Mouse (Mus musculus): ENCODE results near the gene Rad23a. TPM values are rescaled to one million over a fixed set of nuclear protein-coding genes. Genes with fewer than 3 reads are reported as not detected.

Rad23a gene
- polyA plus RNA-seq, 1 experiment from 2014 or later, result 77.9 TPM

GRCm38 (mm10) chr8:84816117-84816516 lies 24.3 kb downstream of the Rad23a start:
- DNase-seq (ENCODE audit: low spot score), result no peak
- ATAC-seq, result no peak
- Histone ChIP-seq H3K4me1 (ENCODE audit: insufficient read depth, low read depth, low read length) (peaks cover 3% of the 10 kb centered on the region; the same call in 1 of the 2 replicates), H3K4me2 (replicated peaks; ENCODE audit: low read depth, low read length) (no peak overlapping the region), H3K27me3 (replicated peaks; ENCODE audit: insufficient read depth, low read length) (no peaks in the 10 kb centered on the region), H3K9ac (replicated peaks; ENCODE audit: low read depth) (no peak overlapping the region), H3K27ac (ENCODE audit: low read length) (no peak overlapping the region), H3K36me3 (ENCODE audit: insufficient read depth, low read length) (no peaks in the 10 kb centered on the region), H3K4me3 (ENCODE audit: low read depth, low read length) (no peak overlapping the region), H3K9me3 (ENCODE audit: low read length) (no peaks in the 10 kb centered on the region)
- no peak for TF ChIP-seq CTCF (IDR thresholded peaks at IDR 0.05)
- no peak for TF ChIP-seq EP300 (IDR thresholded peaks at IDR 0.05)
- WGBS, result 71% methylated on average over 17 of the region's 17 CpGs

DNA sequence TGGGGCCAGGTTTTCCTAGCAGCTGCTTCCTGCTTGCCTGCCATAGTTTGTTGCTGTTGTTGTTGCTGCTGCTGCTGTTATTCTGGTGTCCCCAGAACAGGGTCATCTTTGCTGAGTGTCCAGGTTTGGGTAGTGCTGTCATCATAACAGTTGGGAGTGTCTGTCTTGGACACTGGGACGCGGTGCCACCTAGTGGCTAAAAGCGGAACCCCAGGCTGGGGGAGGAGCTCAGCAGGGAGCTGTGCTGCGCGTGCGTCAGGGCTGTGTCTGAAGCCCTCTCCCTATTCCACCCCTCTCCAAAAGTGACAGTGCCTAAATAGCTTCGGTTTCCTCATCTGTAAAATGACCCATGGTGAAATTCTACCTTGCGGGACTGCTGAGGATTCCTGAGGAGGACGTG lies 24.9 kb downstream of the Rad23a start:
- Histone ChIP-seq H3K27me3 (replicated peaks; ENCODE audit: insufficient read depth, low read length) (no peaks in the 10 kb centered on the region), H3K27ac (ENCODE audit: low read length) (no peak overlapping the region), H3K4me2 (replicated peaks; ENCODE audit: low read depth, low read length) (no peak overlapping the region), H3K9me3 (ENCODE audit: low read length) (no peaks in the 10 kb centered on the region), H3K9ac (replicated peaks; ENCODE audit: low read depth) (no peak overlapping the region), H3K4me1 (ENCODE audit: insufficient read depth, low read depth, low read length) (peaks cover 3% of the 10 kb centered on the region; the same call in 1 of the 2 replicates), H3K36me3 (ENCODE audit: insufficient read depth, low read length) (no peaks in the 10 kb centered on the region), H3K4me3 (ENCODE audit: low read depth, low read length) (no peak overlapping the region)
- DNase-seq (ENCODE audit: low spot score) (peak; percentile 94), ATAC-seq (peak; percentile 79)
- TF ChIP-seq CTCF (IDR thresholded peaks at IDR 0.05), result peak; percentile 99
- no peak for TF ChIP-seq EP300 (IDR thresholded peaks at IDR 0.05)
- whole genome bisulfite sequencing, result 7% methylated on average over 9 of the region's 9 CpGs

DNA sequence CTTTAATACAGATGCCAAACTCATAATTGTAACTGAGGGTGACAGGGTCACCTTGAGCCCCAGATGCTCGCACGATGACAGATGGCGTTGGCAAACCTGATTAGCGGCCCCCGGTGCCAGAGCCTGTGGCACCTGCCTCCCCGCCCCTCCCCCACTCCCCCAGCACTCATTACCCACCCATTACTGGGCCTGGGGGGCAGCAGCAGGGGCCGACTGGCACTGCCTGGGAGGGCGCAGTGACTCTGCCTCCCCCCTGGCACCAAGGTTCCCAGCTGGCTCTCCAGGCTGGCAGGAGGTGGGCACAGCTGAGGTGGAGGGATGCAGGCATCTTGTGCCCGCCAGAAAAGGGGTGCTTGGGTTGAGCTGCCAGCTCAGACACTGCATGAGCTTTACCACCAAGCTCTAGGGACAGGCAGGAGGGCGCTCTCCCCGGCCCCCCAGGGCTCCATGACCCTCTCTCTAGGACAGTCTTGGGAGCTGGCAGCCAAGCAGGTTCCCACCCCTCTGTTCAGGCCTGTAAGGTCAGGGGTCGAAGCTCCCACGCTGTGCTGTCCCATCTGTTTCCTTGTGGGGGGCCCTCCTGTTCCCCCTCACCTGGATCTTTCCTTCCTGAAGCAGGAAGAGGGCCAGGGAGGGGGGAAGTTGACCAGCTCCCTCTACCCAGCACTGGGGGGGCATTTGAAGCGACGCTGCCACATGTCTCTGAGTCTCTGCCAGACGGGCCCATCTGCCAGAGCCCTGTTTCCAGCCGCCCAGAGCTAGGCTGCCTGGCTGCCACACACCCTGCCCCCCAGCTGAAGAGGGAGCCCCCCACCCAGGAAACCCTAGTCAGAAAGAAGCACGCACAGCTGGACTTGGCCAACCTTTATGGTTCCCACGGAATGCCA lies 25.7 kb downstream of the Rad23a start:
- H3K9ac ChIP-seq (replicated peaks; ENCODE audit: low read depth), result no peak overlapping the region
- TF ChIP-seq EP300 (IDR thresholded peaks at IDR 0.05) (no peak), CTCF (IDR thresholded peaks at IDR 0.05) (no peak)
- H3K27me3 ChIP-seq (replicated peaks; ENCODE audit: insufficient read depth, low read length), result no peaks in the 10 kb centered on the region
- H3K9me3 ChIP-seq (ENCODE audit: low read length), result no peaks in the 10 kb centered on the region
- no peak overlapping the region for H3K27ac ChIP-seq (ENCODE audit: low read length)
- 37% methylated on average over 19 of the region's 19 CpGs for whole genome bisulfite sequencing
- H3K4me3 ChIP-seq (ENCODE audit: low read depth, low read length), result no peak overlapping the region
- ATAC-seq (0 out of 2 replicates have a peak, but pooled peaks have one; percentile 0), DNase-seq (ENCODE audit: low spot score) (no peak)
- no peak overlapping the region for H3K4me2 ChIP-seq (replicated peaks; ENCODE audit: low read depth, low read length)
- H3K36me3 ChIP-seq (ENCODE audit: insufficient read depth, low read length), result no peaks in the 10 kb centered on the region
- peaks cover 3% of the 10 kb centered on the region; the same call in 1 of the 2 replicates for H3K4me1 ChIP-seq (ENCODE audit: insufficient read depth, low read depth, low read length)

DNA sequence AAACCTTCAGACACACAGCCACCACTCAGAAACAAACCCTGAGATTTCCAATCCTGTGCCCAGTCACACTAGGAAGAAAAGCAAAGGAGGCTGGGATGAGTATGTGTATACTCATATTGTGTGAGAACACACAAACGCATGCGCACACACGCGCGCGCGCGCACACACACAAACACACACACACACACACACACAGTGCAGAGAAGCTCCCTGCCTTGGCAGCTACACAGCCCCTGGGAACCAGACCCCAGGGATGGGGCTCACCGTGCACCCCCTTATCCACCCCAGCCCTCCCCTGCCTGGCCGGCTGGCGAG lies 26.3 kb downstream of the Rad23a start:
- Histone ChIP-seq H3K4me1 (ENCODE audit: insufficient read depth, low read depth, low read length) (peaks cover 3% of the 10 kb centered on the region; the same call in 1 of the 2 replicates), H3K9me3 (ENCODE audit: low read length) (no peaks in the 10 kb centered on the region), H3K36me3 (ENCODE audit: insufficient read depth, low read length) (no peaks in the 10 kb centered on the region), H3K4me3 (ENCODE audit: low read depth, low read length) (no peak overlapping the region), H3K27ac (ENCODE audit: low read length) (no peak overlapping the region), H3K9ac (replicated peaks; ENCODE audit: low read depth) (no peak overlapping the region), H3K27me3 (replicated peaks; ENCODE audit: insufficient read depth, low read length) (no peaks in the 10 kb centered on the region), H3K4me2 (replicated peaks; ENCODE audit: low read depth, low read length) (no peak overlapping the region)
- WGBS, result 81% methylated on average over 11 of the region's 11 CpGs
- ATAC-seq (no peak), DNase-seq (ENCODE audit: low spot score) (no peak)
- TF ChIP-seq EP300 (IDR thresholded peaks at IDR 0.05), result no peak
- TF ChIP-seq CTCF (IDR thresholded peaks at IDR 0.05), result no peak

GRCm38 (mm10) chr8:84813830-84814229 lies 26.6 kb downstream of the Rad23a start:
- DNase-seq (ENCODE audit: low spot score), result no peak
- H3K27me3 ChIP-seq (replicated peaks; ENCODE audit: insufficient read depth, low read length), result no peaks in the 10 kb centered on the region
- peaks cover 3% of the 10 kb centered on the region; the same call in 1 of the 2 replicates for H3K4me1 ChIP-seq (ENCODE audit: insufficient read depth, low read depth, low read length)
- H3K4me2 ChIP-seq (replicated peaks; ENCODE audit: low read depth, low read length), result no peak overlapping the region
- ATAC-seq, result no peak
- H3K27ac ChIP-seq (ENCODE audit: low read length), result no peak overlapping the region
- H3K9ac ChIP-seq (replicated peaks; ENCODE audit: low read depth), result no peak overlapping the region
- 83% methylated on average over 3 of the region's 3 CpGs for WGBS
- H3K9me3 ChIP-seq (ENCODE audit: low read length), result no peaks in the 10 kb centered on the region
- H3K36me3 ChIP-seq (ENCODE audit: insufficient read depth, low read length), result no peaks in the 10 kb centered on the region
- H3K4me3 ChIP-seq (ENCODE audit: low read depth, low read length), result no peak overlapping the region
- TF ChIP-seq CTCF (IDR thresholded peaks at IDR 0.05) (no peak), EP300 (IDR thresholded peaks at IDR 0.05) (no peak)

- DNase-seq (ENCODE audit: low spot score), result peak; percentile 86
- 1% methylated on average over 5 of the region's 5 CpGs for WGBS
These were observed 27.4 kb downstream of the Rad23a start for GRCm38 (mm10) chr8:84813059-84813458.

More at GRCm38 (mm10) chr8:84813059-84813458, 27.4 kb downstream of the Rad23a start:
- H3K4me1 ChIP-seq (ENCODE audit: insufficient read depth, low read depth, low read length), result peaks cover 3% of the 10 kb centered on the region; the same call in 1 of the 2 replicates
- H3K27ac ChIP-seq (ENCODE audit: low read length), result no peak overlapping the region
- no peaks in the 10 kb centered on the region for H3K9me3 ChIP-seq (ENCODE audit: low read length)
- H3K4me3 ChIP-seq (ENCODE audit: low read depth, low read length), result no peak overlapping the region
- no peak overlapping the region for H3K4me2 ChIP-seq (replicated peaks; ENCODE audit: low read depth, low read length)
- TF ChIP-seq EP300 (IDR thresholded peaks at IDR 0.05) (peak; percentile 37; the same call in 1 of the 2 replicates), CTCF (IDR thresholded peaks at IDR 0.05) (peak; percentile 93)
- 0 out of 2 replicates have a peak, but pooled peaks have one; percentile 15 for ATAC-seq
- no peak overlapping the region for H3K9ac ChIP-seq (replicated peaks; ENCODE audit: low read depth)
- no peaks in the 10 kb centered on the region for H3K36me3 ChIP-seq (ENCODE audit: insufficient read depth, low read length)
- H3K27me3 ChIP-seq (replicated peaks; ENCODE audit: insufficient read depth, low read length), result no peaks in the 10 kb centered on the region

Data from lung, postnatal 0 days (tissue).